ENCODE assay signal across 25 mouse cellular contexts in genomic region chr16:23653028-23653427, GRCm38 (mm10).
DNase-seq lines count a peak whose midpoint lies in the region; ATAC-seq and TF ChIP-seq lines count a peak whose summit lies in the region.
"Had no signal": no experiment of that assay in that cellular context is flagged by ENCODE, and none has a peak within 500 bp of the region (broad histone marks: within the 10 kb centered on the region; RNA-seq: fewer than 3 reads in every experiment).

No protein-coding gene starts in this region.

- peak; percentile 77 for ATAC-seq in forebrain, embryonic 14.5 days
- ATAC-seq in forebrain, embryonic 12.5 days (ENCODE audit: low FRiP score), result no peak
- ATAC-seq: intestine, postnatal 0 days; Patski had no signal

- no peak for TF ChIP-seq CTCF in heart, adult 2 months (IDR thresholded peaks at IDR 0.05)
- TF ChIP-seq CTCF in brain, embryonic 14.5 days (IDR thresholded peaks at IDR 0.05; ENCODE audit: borderline replicate concordance, extremely low read depth, insufficient read depth, insufficient read length), result no peak

- no peak for TF ChIP-seq EP300 in heart, adult 2 months (IDR thresholded peaks at IDR 0.05; ENCODE audit: insufficient read depth, low read depth, low read length)

- peak; percentile 47 for DNase-seq in forebrain, embryonic 14.5 days (ENCODE audit: low spot score)
- peak; percentile 64 for DNase-seq in heart, adult 11 months
- no peak for DNase-seq in heart, adult 2 months
- DNase-seq in brain, embryonic 14.5 days (ENCODE audit: low read depth), result peak; percentile 72
- DNase-seq in ovary, adult 18-20 months (ENCODE audit: low spot score), result no peak
- no peak for DNase-seq in adrenal gland, postnatal 4 days (ENCODE audit: low spot score in 2 of 2)
- DNase-seq: adrenal gland, adult 2 months; adrenal gland, postnatal 14 days; B cell, adult 2 months; cerebellum, adult 11 months; cerebellum, adult 2 months; cerebellum, adult 9-11 months; cerebellum, postnatal 25 days; gastrocnemius, postnatal 25 days; kidney, adult 2 months had no signal

- WGBS in forebrain, embryonic 14.5 days, result 67% methylated on average over 5 of the region's 5 CpGs
- WGBS in forebrain, embryonic 12.5 days, result 77% methylated on average over 5 of the region's 5 CpGs
- WGBS in heart, adult 2 months, result 89% methylated on average over 5 of the region's 5 CpGs

- H3K36me3 ChIP-seq in forebrain, embryonic 14.5 days (ENCODE audit: control insufficient read depth, insufficient read depth, low read length), result no peaks in the 10 kb centered on the region
- H3K36me3 ChIP-seq in forebrain, embryonic 12.5 days (replicated peaks), result no peaks in the 10 kb centered on the region
- H3K36me3 ChIP-seq in heart, adult 2 months (ENCODE audit: control insufficient read depth, insufficient read depth, low read length), result no peaks in the 10 kb centered on the region
- H3K36me3 ChIP-seq: embryonic facial prominence, embryonic 12.5 days; embryonic facial prominence, embryonic 15.5 days; G1E; hindbrain, embryonic 12.5 days; hindbrain, embryonic 15.5 days had no signal

- H3K9me3 ChIP-seq in forebrain, embryonic 14.5 days (replicated peaks; ENCODE audit: control insufficient read depth, low read length), result no peaks in the 10 kb centered on the region
- H3K9me3 ChIP-seq in forebrain, embryonic 12.5 days, result no peaks in the 10 kb centered on the region
- H3K9me3 ChIP-seq: embryonic facial prominence, embryonic 12.5 days; embryonic facial prominence, embryonic 15.5 days; hindbrain, embryonic 12.5 days; hindbrain, embryonic 15.5 days had no signal

- H3K27ac ChIP-seq in forebrain, embryonic 14.5 days (ENCODE audit: low read depth, low read length), result 0 out of 2 replicates have a peak overlapping the region, but pooled peaks have one; percentile 10
- H3K27ac ChIP-seq in forebrain, embryonic 12.5 days, result no peak overlapping the region
- no peak overlapping the region for H3K27ac ChIP-seq in heart, adult 2 months
- H3K27ac ChIP-seq: embryonic facial prominence, embryonic 12.5 days; embryonic facial prominence, embryonic 15.5 days; hindbrain, embryonic 12.5 days; hindbrain, embryonic 15.5 days had no signal

- intact Hi-C loops in heart, adult 2 months (cut with DNase I), result no loop called here

- no peak overlapping the region for H3K4me3 ChIP-seq in forebrain, embryonic 14.5 days (ENCODE audit: low read depth, low read length)
- no peak overlapping the region for H3K4me3 ChIP-seq in forebrain, embryonic 12.5 days (replicated peaks)
- no peak overlapping the region for H3K4me3 ChIP-seq in heart, adult 2 months
- H3K4me3 ChIP-seq: embryonic facial prominence, embryonic 12.5 days; embryonic facial prominence, embryonic 15.5 days; hindbrain, embryonic 12.5 days; hindbrain, embryonic 15.5 days had no signal

- no peaks in the 10 kb centered on the region for H3K4me1 ChIP-seq in forebrain, embryonic 14.5 days (ENCODE audit: control insufficient read depth, insufficient read depth, low read length)
- H3K4me1 ChIP-seq in forebrain, embryonic 12.5 days, result no peaks in the 10 kb centered on the region
- H3K4me1 ChIP-seq in heart, adult 2 months (ENCODE audit: control insufficient read depth, insufficient read depth, low read length), result no peaks in the 10 kb centered on the region
- H3K4me1 ChIP-seq: embryonic facial prominence, embryonic 12.5 days; embryonic facial prominence, embryonic 15.5 days; hindbrain, embryonic 12.5 days; hindbrain, embryonic 15.5 days had no signal

- H3K9ac ChIP-seq in forebrain, embryonic 14.5 days (ENCODE audit: low read length), result no peak overlapping the region
- no peak overlapping the region for H3K9ac ChIP-seq in forebrain, embryonic 12.5 days
- H3K9ac ChIP-seq in heart, adult 2 months (ENCODE audit: low read depth, low read length), result no peak overlapping the region
- H3K9ac ChIP-seq: embryonic facial prominence, embryonic 12.5 days; embryonic facial prominence, embryonic 15.5 days; hindbrain, embryonic 12.5 days; hindbrain, embryonic 15.5 days had no signal

- no peak overlapping the region for H3K4me2 ChIP-seq in forebrain, embryonic 14.5 days (ENCODE audit: low read length)
- no peak overlapping the region for H3K4me2 ChIP-seq in forebrain, embryonic 12.5 days
- H3K4me2 ChIP-seq: embryonic facial prominence, embryonic 12.5 days; embryonic facial prominence, embryonic 15.5 days; heart, embryonic 11.5 days; hindbrain, embryonic 12.5 days; hindbrain, embryonic 15.5 days had no signal

- no peaks in the 10 kb centered on the region for H3K79me2 ChIP-seq in heart, adult 2 months (replicated peaks; ENCODE audit: control insufficient read depth, insufficient read depth, low read length)

- no peak for TF ChIP-seq POLR2A in heart, adult 2 months (IDR thresholded peaks at IDR 0.05; ENCODE audit: insufficient read depth, low read depth, low read length)
- no peak for TF ChIP-seq POLR2A in brain, embryonic 14.5 days (IDR thresholded peaks at IDR 0.05; ENCODE audit: borderline replicate concordance, extremely low read depth, insufficient read depth, insufficient read length, poor library complexity, severe bottlenecking)

- no peaks in the 10 kb centered on the region for H3K27me3 ChIP-seq in forebrain, embryonic 14.5 days (replicated peaks; ENCODE audit: control insufficient read depth, insufficient read depth, low read length)
- 0 out of 2 replicates have a peak, but pooled peaks cover 4% of the 10 kb centered on the region for H3K27me3 ChIP-seq in forebrain, embryonic 12.5 days
- no peaks in the 10 kb centered on the region for H3K27me3 ChIP-seq in heart, adult 2 months (ENCODE audit: control insufficient read depth, insufficient read depth, low read length)
- H3K27me3 ChIP-seq: CH12.LX; embryonic facial prominence, embryonic 12.5 days; embryonic facial prominence, embryonic 15.5 days; hindbrain, embryonic 12.5 days; hindbrain, embryonic 15.5 days had no signal

Comparison
In these comparisons a context has a peak if more than half of its experiments do, and no peak if none do; other contexts are left out.
1. DNase-seq: peak in forebrain, embryonic 14.5 days (single experiment), heart, adult 11 months (single experiment) and brain, embryonic 14.5 days (single experiment); none in heart, adult 2 months (0 of 2), ovary, adult 18-20 months (single experiment) and adrenal gland, postnatal 4 days (0 of 2).